Mouse (Mus musculus) activated CD4-positive, CD25-positive, alpha-beta regulatory T cell (primary cell): Measurements from ENCODE around the gene Rbm42. TPM values are rescaled to one million over a fixed set of nuclear protein-coding genes. Genes with fewer than 3 reads are reported as not detected.

Experiments
- polyA plus RNA-seq, 2 experiments: library from polyadenylated mRNA; unstranded; fragments of 100-300 nt; shearing (Covaris generic); gene quantifications; one replicate each; pipeline ENCODE4 v1.2.1; 2017

Gene Rbm42
- polyA plus RNA-seq, result 100 to 1,000 TPM; 125 to 166 TPM

DNA sequence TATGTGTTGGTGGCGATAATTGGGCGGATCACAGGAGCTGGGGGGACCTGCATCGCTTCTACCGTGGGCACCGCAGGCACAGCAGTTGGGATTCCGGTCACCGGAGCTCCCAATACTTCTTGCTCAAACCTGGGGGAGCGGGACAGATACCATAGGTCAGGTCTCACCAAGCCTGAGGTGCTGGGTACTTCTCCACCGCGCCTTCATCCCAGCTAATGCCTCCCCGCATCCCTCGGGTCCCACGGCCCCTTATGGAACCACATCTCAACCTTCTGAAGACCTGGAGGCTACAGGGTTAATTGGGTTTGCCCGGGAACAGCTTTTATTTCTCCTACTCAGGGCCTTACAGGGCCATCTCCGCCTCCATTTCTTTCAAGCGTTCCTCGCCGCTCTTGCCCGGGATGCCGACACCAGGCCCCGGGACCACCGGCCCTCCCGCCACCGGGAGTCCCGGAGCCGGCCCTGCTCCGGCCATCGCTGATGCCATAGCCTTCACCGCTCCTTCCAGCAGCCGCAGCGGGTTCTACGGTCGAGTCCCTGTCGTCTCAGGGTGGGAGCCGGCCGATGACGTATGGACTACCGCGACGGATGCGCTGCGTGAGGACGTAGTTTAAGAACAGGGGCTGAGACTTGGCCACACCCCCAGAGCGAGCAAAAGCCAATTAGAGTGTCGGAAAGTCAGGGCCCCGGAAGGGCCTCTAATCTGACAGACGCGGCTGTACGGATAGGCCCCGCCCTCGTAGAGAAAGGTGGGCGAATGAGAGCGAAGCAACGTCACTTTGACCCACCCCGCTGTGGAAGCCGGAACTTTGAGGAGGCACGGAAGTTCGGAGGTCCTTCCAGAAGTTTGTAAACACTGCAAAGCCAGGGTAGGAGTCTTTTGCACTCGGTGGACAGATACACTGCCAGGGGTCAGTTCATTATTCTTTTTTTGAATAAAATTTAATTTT, at the start of gene Rbm42:
Gene Rbm42, minus strand, starts transcription at position 727 of the 950 bp plus-strand sequence.

DNA sequence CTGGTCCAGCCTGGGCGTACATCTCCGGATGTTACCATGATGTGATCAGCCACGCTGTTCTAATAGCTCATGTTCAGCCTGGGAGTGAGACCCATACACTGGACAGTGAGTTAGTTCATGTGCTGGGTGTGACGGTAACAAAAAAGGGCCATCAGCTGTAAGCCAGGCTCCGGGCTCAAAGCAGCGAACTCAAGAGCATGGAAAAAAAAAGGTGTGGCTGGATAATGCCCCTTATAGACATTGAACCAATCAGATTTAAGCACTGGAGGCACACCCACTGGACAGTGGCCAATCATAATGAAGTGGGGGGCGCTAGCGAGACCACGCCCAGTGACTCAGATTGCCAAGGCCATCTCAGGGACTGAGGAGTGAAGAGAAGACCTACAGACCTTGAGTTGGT, 48.5 kb upstream of the Rbm42 start, which contains the start of gene 2200002J24Rik:
Gene 2200002J24Rik, plus strand, starts transcription at position 338 of the 400 bp plus-strand sequence.

DNA sequence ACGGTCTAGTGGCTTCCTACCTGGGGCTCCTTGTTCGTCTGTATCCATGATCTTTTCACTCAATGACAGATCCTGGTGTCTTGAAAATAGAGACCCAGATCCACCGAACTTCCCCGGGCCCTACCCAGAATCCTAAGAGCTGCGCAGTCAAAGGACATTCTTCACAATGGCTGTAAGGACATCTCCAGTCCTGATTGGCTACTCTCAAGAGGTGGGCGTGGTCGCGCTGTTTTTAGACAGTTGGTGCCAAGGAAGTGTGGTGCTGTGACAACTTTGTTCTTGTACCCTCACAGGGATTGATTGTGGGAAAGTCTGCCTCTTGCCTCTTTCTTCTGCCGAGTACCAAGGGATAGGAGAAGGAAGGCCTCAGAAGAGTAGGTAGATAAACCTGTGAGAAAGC, 21.4 kb upstream of the Rbm42 start, which contains the start of gene Pmis2:
Gene Pmis2, minus strand, starts transcription at position 126 of the 400 bp plus-strand sequence.

DNA sequence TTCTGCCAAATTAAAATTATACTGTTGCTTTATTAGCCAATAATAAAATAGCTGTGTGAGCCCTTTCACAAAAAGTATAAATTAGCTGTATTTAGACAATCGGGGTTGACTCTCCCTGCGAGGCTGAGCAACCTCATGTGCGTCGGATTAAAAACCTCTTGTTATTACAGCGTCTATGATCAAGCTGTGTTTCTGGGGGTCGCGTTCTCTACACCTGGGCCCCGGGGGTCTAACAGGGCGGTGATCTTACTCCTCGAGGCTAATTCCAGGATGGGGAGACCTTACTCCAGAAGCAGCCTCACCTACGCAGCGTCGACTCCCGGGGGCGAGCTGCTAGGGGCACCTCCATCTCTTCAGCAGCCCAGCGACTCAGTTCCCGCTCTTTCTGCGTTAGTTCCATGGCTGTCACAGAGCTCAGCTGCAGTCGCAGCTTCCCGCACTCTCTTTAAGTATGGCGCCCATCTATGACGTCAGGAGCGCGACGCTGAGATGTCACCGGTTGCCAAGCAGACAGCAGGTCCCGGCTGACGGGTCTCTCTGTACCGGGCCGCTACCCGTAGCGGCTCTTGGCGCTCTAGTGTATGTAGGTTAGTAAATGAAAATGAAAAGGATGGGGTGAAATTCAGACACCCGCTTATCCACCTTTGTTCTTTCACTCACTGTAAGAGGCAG, 14.5 kb upstream of the Rbm42 start, which contains the start of gene Haus5:
Gene Haus5, minus strand, starts transcription at position 466 of the 672 bp plus-strand sequence.

DNA sequence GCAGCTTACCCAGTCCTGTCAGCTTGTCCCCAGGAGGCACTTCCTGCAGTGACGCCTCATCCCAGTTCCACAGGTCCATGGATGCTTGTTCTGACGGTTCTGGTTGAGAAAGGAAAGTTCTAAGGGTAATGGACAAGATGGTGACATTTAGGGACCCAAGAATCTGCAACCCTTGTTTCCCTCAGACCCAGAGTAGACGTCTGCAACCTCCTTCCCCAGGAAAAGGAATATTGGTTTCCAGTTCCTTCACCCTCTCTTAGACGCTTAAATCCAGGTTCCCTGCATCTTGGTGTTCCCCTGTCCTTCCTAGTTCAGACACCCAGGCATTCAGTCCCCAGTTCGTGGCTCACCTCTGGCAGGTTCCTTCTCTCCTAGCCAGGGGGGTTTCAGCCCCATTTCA, 14.4 kb downstream of the Rbm42 start, which contains the start of gene Etv2:
Gene Etv2, minus strand, starts transcription at position 101 of the 400 bp plus-strand sequence.

DNA sequence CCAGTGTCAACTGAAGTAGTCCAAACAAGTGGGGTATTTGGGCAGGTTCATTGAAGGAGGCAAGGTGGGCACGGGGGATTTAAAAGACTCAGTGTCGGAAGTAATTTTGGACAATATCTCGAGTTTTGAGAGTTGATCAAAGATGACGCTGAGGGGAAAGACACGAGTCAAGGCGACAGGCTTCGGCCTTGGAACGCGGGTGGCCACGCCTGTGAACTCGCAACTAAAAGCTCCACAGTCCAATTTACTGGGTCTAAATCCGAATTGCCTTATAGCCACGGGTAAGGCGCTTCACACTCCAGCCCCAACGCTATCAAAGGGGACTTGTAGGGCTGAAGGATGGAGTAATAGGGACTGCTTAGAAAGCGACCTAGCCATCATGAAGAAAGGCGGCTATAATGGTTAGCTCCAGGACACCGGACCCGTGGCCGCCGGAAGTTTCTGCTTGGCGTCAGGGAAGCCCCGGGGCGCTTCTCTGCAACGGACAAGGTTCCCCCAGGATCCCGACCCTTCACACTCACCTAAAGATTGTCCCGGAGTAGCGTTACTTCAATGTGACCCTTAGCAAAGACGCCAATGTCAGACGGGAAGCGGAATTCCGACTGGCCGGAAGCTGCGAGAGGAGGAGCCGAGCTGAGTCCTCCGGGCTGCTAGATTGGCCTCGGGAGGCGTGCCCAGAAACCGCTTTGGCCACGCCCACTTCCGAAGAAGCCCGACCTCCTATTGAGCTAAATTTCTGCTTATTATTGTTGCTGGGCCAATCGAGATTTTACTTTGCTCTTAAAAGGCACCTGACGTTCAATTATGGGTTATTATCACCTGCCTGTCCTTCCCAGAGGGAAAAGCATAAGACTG, 24.4 kb downstream of the Rbm42 start, which contains the start of gene Cox6b1:
Gene Cox6b1, minus strand, starts transcription at position 622 of the 855 bp plus-strand sequence.

DNA sequence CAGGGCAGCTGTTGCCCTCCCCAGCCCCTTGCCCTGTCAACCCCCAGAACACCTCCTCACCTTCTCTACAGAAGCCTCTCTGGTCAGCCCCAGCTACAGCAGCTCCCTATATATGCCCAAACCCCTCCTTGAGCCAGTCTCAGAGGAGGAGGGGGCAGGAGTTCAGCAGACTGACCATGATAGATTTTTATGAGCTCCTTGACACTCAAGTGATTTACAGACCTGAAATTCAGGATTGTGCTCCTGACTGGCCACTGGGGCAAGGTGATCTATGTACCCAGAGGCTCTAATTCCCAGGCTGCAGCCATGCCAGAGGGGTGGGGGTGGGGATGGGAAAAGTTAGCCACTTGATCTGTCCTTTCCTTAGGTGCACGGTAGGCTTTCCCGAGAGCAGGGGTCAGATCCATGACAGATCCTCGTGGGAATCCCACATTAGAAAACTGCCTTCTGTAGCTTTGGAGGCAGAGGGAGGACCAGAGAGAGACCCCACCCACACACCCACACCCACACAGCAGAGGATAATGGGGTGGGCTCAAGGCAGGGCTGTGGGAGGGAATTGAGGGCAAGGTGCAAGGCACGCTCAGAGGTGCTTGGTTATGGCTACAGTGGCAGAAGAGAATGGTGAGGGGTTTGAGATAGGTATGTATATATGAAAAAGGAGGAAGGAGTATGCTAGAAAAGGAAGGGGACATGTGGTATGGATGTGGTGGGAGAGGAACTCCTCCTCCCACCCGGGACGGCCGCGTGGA, 37.3 kb downstream of the Rbm42 start, which contains the start of gene Upk1a:
Gene Upk1a, minus strand, starts transcription at position 194 of the 749 bp plus-strand sequence.

DNA sequence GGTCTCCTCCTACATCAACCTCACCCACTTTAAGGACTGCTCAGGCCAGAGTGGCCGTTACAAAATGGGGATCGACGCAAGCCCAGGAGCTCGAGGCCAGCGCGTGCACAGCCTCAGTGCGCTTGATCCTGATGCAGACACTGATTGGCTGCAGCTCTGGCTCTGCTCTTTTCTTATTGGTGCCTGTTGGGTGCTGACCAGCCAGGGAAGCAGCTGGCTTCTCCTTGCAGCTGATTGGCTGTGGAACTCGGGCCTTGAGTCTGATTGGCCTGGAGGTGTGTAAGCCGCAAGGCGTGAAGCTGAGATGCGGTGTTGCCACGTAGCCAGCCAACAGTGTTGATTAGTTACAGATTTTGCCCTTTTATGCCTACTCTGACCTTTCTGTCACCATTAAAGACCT, 51.3 kb downstream of the Rbm42 start, which contains the start of gene Zbtb32:
Gene Zbtb32, minus strand, starts transcription at position 124 of the 400 bp plus-strand sequence.

Other genes starting within 250 kb of the Rbm42 start
- gene Tyrobp, start 236.6 kb downstream of the Rbm42 start, polyA plus RNA-seq, result 10 to 100 TPM in 1 of 2 experiments, 1 to 10 TPM in 1; 7.1 to 32.2 TPM
- 100 to 1,000 TPM; 470 to 543 TPM for gene Hcst, start 230.5 kb downstream of the Rbm42 start, polyA plus RNA-seq
- 10 to 100 TPM; 78.6 to 95.9 TPM for gene Nfkbid, start 228.6 kb downstream of the Rbm42 start, polyA plus RNA-seq
- 10 to 100 TPM; 10.8 to 23.2 TPM for gene Aplp1, start 204.8 kb downstream of the Rbm42 start, polyA plus RNA-seq
- gene Kirrel2, start 192.6 kb downstream of the Rbm42 start, polyA plus RNA-seq, result not detected
- not detected for gene Nphs1, start 192.0 kb downstream of the Rbm42 start, polyA plus RNA-seq
- gene Prodh2, start 156.7 kb downstream of the Rbm42 start, polyA plus RNA-seq, result not detected
- 1 to 10 TPM; 1.5 to 2.5 TPM for gene Arhgap33, start 115.3 kb downstream of the Rbm42 start, polyA plus RNA-seq
- gene Hspb6, start 98.1 kb downstream of the Rbm42 start, polyA plus RNA-seq, result 1 to 10 TPM; 1.9 to 4.1 TPM
- 1 to 10 TPM; 5.7 to 6.2 TPM for gene Proser3, start 98.0 kb downstream of the Rbm42 start, polyA plus RNA-seq
- gene Lin37, start 90.5 kb downstream of the Rbm42 start, polyA plus RNA-seq, result 100 to 1,000 TPM in 1 of 2 experiments, 10 to 100 TPM in 1; 92.9 to 107 TPM
- gene U2af1l4, start 87.0 kb downstream of the Rbm42 start, polyA plus RNA-seq, result 10 to 100 TPM; 28.3 to 67.8 TPM
- gene Gm49396, start 87.0 kb downstream of the Rbm42 start, polyA plus RNA-seq, result 10 to 100 TPM; 53.5 to 82.4 TPM
- 100 to 1,000 TPM; 231 to 234 TPM for gene Psenen, start 86.7 kb downstream of the Rbm42 start, polyA plus RNA-seq
- gene Igflr1, start 84.9 kb downstream of the Rbm42 start, polyA plus RNA-seq, result 100 to 1,000 TPM in 1 of 2 experiments, 10 to 100 TPM in 1; 66.2 to 268 TPM
- gene Kmt2b, start 61.6 kb downstream of the Rbm42 start, polyA plus RNA-seq, result 10 to 100 TPM; 14.9 to 15.1 TPM
- gene Zbtb32, start 51.4 kb downstream of the Rbm42 start, polyA plus RNA-seq, result 10 to 100 TPM; 12.9 to 34.9 TPM
- 1 to 10 TPM in 1 of 2 experiments, under 1 TPM in 1; 0.32 to 1.8 TPM for gene Upk1a, start 37.5 kb downstream of the Rbm42 start, polyA plus RNA-seq
- 100 to 1,000 TPM; 713 to 756 TPM for gene Cox6b1, start 24.2 kb downstream of the Rbm42 start, polyA plus RNA-seq
- gene Etv2, start 14.5 kb downstream of the Rbm42 start, polyA plus RNA-seq, result not detected
- gene Haus5, start 14.7 kb upstream of the Rbm42 start, polyA plus RNA-seq, result 10 to 100 TPM; 18.3 to 29.7 TPM
- under 1 TPM in 1 of 2 experiments, not detected in 1; 0.50 TPM for gene Pmis2, start 21.3 kb upstream of the Rbm42 start, polyA plus RNA-seq
- gene 2200002J24Rik, start 48.6 kb upstream of the Rbm42 start, polyA plus RNA-seq, result not detected
- gene Atp4a, start 61.9 kb upstream of the Rbm42 start, polyA plus RNA-seq, result under 1 TPM in 1 of 2 experiments, not detected in 1; 0.34 TPM
- 100 to 1,000 TPM in 1 of 2 experiments, 10 to 100 TPM in 1; 85.3 to 135 TPM for gene Tmem147, start 79.2 kb upstream of the Rbm42 start, polyA plus RNA-seq
- gene Gapdhs, start 93.4 kb upstream of the Rbm42 start, polyA plus RNA-seq, result under 1 TPM; 0.34 to 0.55 TPM
- 1 to 10 TPM in 1 of 2 experiments, not detected in 1; 2.9 TPM for gene Sbsn, start 101.2 kb upstream of the Rbm42 start, polyA plus RNA-seq
- gene Dmkn, start 113.4 kb upstream of the Rbm42 start, polyA plus RNA-seq, result not detected
- not detected for gene Krtdap, start 137.6 kb upstream of the Rbm42 start, polyA plus RNA-seq
- gene Ffar2, start 173.5 kb upstream of the Rbm42 start, polyA plus RNA-seq, result under 1 TPM; 0.27 to 0.69 TPM
- not detected for gene Ffar3, start 205.9 kb upstream of the Rbm42 start, polyA plus RNA-seq
- gene Ffar1, start 211.2 kb upstream of the Rbm42 start, polyA plus RNA-seq, result under 1 TPM in 1 of 2 experiments, not detected in 1; 0.11 TPM
- 1 to 10 TPM; 5.6 to 8.0 TPM for gene Cd22, start 230.0 kb upstream of the Rbm42 start, polyA plus RNA-seq